Mouse (Mus musculus): ENCODE measurements at regions not wholly inside any gene's neighbourhood (a gene's known extent, or its start where the extent isn't known, plus 50 kb on each side); places are given as distances from the start of the nearest gene placed in this dataset.

DNA sequence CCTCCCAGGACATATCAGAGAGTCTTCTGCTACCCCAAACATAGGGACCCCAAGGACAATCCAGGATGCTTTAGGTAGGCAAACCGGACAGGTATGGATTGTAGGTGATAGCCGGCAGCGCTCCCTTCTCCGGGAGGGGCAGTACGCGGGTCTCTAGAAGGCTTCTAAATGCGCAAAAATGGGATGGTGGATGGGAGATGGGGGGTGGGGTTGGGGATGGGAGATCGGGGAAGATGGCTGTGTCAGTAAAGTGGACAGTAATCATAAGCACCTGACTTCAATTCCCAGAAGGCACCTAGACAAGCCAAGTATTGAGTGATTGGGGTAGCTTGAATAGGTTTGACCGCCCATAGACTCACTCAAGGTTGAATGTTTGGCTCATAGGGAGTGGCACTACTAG is 59.1 kb upstream of the 1700021F07Rik start:
- TF ChIP-seq CTCF (IDR thresholded peaks at IDR 0.05; ENCODE audit: extremely low read depth, insufficient read depth, low read length) (no peak), POLR2A (IDR thresholded peaks at IDR 0.05; ENCODE audit: extremely low read depth, insufficient read depth, low read length) (no peak)
